ENCODE assay signal across 19 mouse cellular contexts in genomic region chrX:103515346-103515745, GRCm38 (mm10).
DNase-seq lines count a peak whose midpoint lies in the region; ATAC-seq and TF ChIP-seq lines count a peak whose summit lies in the region.
"Had no signal": no experiment of that assay in that cellular context is flagged by ENCODE, and none has a peak within 500 bp of the region (broad histone marks: within the 10 kb centered on the region; RNA-seq: fewer than 3 reads in every experiment).

No protein-coding gene starts in this region.

- 85% methylated on average over 1 of the region's 1 CpGs for WGBS in intestine, embryonic 15.5 days
- 79% methylated on average over 1 of the region's 1 CpGs for WGBS in intestine, postnatal 0 days
- 73% methylated on average over 1 of the region's 1 CpGs for WGBS in intestine, embryonic 16.5 days
- WGBS in heart, adult 2 months: 97% methylated on average over 1 of the region's 1 CpGs

- intact Hi-C loops in heart, adult 2 months (cut with DNase I): no loop called here

- no peaks in the 10 kb centered on the region for H3K27me3 ChIP-seq in intestine, embryonic 15.5 days (replicated peaks)
- no peaks in the 10 kb centered on the region for H3K27me3 ChIP-seq in intestine, postnatal 0 days (replicated peaks; ENCODE audit: control insufficient read depth, insufficient read depth, low read length)
- no peaks in the 10 kb centered on the region for H3K27me3 ChIP-seq in intestine, embryonic 16.5 days (replicated peaks; ENCODE audit: control insufficient read depth, insufficient read depth, low read length)
- no peaks in the 10 kb centered on the region for H3K27me3 ChIP-seq in heart, adult 2 months (ENCODE audit: control insufficient read depth, insufficient read depth, low read length)
- H3K27me3 ChIP-seq: limb, embryonic 12.5 days; midbrain, embryonic 13.5 days; neural tube, embryonic 13.5 days had no signal

- H3K4me2 ChIP-seq in intestine, embryonic 15.5 days (replicated peaks): no peak overlapping the region
- no peak overlapping the region for H3K4me2 ChIP-seq in intestine, postnatal 0 days (replicated peaks; ENCODE audit: low read depth)
- H3K4me2 ChIP-seq in intestine, embryonic 16.5 days (ENCODE audit: low read depth, low read length): no peak overlapping the region
- H3K4me2 ChIP-seq: limb, embryonic 12.5 days; midbrain, embryonic 13.5 days; neural tube, embryonic 13.5 days had no signal

- no peak for TF ChIP-seq POLR2A in heart, adult 2 months (IDR thresholded peaks at IDR 0.05; ENCODE audit: insufficient read depth, low read depth, low read length)

- H3K27ac ChIP-seq in intestine, embryonic 15.5 days: no peak overlapping the region
- no peak overlapping the region for H3K27ac ChIP-seq in intestine, postnatal 0 days (ENCODE audit: low read depth, low read length)
- no peak overlapping the region for H3K27ac ChIP-seq in intestine, embryonic 16.5 days (ENCODE audit: low read length)
- H3K27ac ChIP-seq in heart, adult 2 months: no peak overlapping the region
- H3K27ac ChIP-seq: heart, embryonic 10.5 days; hindbrain, embryonic 10.5 days; hindbrain, postnatal 0 days; limb, embryonic 12.5 days; midbrain, embryonic 13.5 days; neural tube, embryonic 13.5 days had no signal

- no peaks in the 10 kb centered on the region for H3K4me1 ChIP-seq in intestine, embryonic 15.5 days (replicated peaks)
- H3K4me1 ChIP-seq in intestine, postnatal 0 days (replicated peaks; ENCODE audit: control insufficient read depth, insufficient read depth, low read length): no peaks in the 10 kb centered on the region
- H3K4me1 ChIP-seq in intestine, embryonic 16.5 days (ENCODE audit: control insufficient read depth, insufficient read depth, low read length): peaks cover 3% of the 10 kb centered on the region; the same call in 1 of the 2 replicates
- no peaks in the 10 kb centered on the region for H3K4me1 ChIP-seq in heart, adult 2 months (ENCODE audit: control insufficient read depth, insufficient read depth, low read length)
- H3K4me1 ChIP-seq: heart, embryonic 10.5 days; hindbrain, embryonic 10.5 days; limb, embryonic 12.5 days; midbrain, embryonic 13.5 days; neural tube, embryonic 13.5 days had no signal

- no peak overlapping the region for H3K9ac ChIP-seq in intestine, embryonic 15.5 days
- no peak overlapping the region for H3K9ac ChIP-seq in intestine, postnatal 0 days (ENCODE audit: low read depth, low read length)
- no peak overlapping the region for H3K9ac ChIP-seq in intestine, embryonic 16.5 days (ENCODE audit: low read depth, low read length)
- H3K9ac ChIP-seq in heart, adult 2 months (ENCODE audit: low read depth, low read length): no peak overlapping the region
- H3K9ac ChIP-seq: forebrain, postnatal 0 days; limb, embryonic 12.5 days; midbrain, embryonic 13.5 days; neural tube, embryonic 13.5 days had no signal

- ATAC-seq in intestine, embryonic 15.5 days: peak; percentile 71; the same call in 1 of the 2 replicates
- ATAC-seq in intestine, postnatal 0 days: no peak
- ATAC-seq in intestine, embryonic 16.5 days: peak; percentile 77
- ATAC-seq: forebrain, postnatal 0 days; hindbrain, postnatal 0 days; midbrain, embryonic 13.5 days had no signal

- no peaks in the 10 kb centered on the region for H3K36me3 ChIP-seq in intestine, embryonic 15.5 days
- H3K36me3 ChIP-seq in intestine, postnatal 0 days (ENCODE audit: control insufficient read depth, insufficient read depth): no peaks in the 10 kb centered on the region
- no peaks in the 10 kb centered on the region for H3K36me3 ChIP-seq in intestine, embryonic 16.5 days (ENCODE audit: control insufficient read depth, insufficient read depth, low read length)
- H3K36me3 ChIP-seq in heart, adult 2 months (ENCODE audit: control insufficient read depth, insufficient read depth, low read length): no peaks in the 10 kb centered on the region
- H3K36me3 ChIP-seq: heart, embryonic 10.5 days; limb, embryonic 12.5 days; midbrain, embryonic 13.5 days; neural tube, embryonic 13.5 days had no signal

- DNase-seq in urinary bladder, postnatal 14 days (ENCODE audit: low spot score): peak; percentile 16
- DNase-seq in urinary bladder, postnatal 36 days (ENCODE audit: low spot score in 2 of 2): no peak
- DNase-seq in heart, adult 2 months: no peak
- DNase-seq in thymus, postnatal 25 days: no peak
- no peak for DNase-seq in cerebellum, adult 9-11 months
- DNase-seq: B cell, adult 2 months; cerebellum, adult 11-12 months; forebrain, postnatal 0 days; right cerebral cortex, adult 18-20 months; thymus, adult 18-20 months had no signal

- no peak overlapping the region for H3K4me3 ChIP-seq in intestine, embryonic 15.5 days (replicated peaks)
- H3K4me3 ChIP-seq in intestine, postnatal 0 days (ENCODE audit: low read depth, low read length): no peak overlapping the region
- H3K4me3 ChIP-seq in intestine, embryonic 16.5 days (ENCODE audit: low read length): no peak overlapping the region
- H3K4me3 ChIP-seq in heart, adult 2 months: no peak overlapping the region
- H3K4me3 ChIP-seq: heart, embryonic 10.5 days; hindbrain, embryonic 10.5 days; limb, embryonic 12.5 days; midbrain, embryonic 13.5 days; neural tube, embryonic 13.5 days had no signal

- no peaks in the 10 kb centered on the region for H3K79me2 ChIP-seq in heart, adult 2 months (replicated peaks; ENCODE audit: control insufficient read depth, insufficient read depth, low read length)

- TF ChIP-seq EP300 in heart, adult 2 months (IDR thresholded peaks at IDR 0.05; ENCODE audit: insufficient read depth, low read depth, low read length): no peak

- no peak for TF ChIP-seq CTCF in intestine, postnatal 0 days (IDR thresholded peaks at IDR 0.05; ENCODE audit: low read depth)
- no peak for TF ChIP-seq CTCF in heart, adult 2 months (IDR thresholded peaks at IDR 0.05)

- H3K9me3 ChIP-seq in intestine, embryonic 15.5 days: no peaks in the 10 kb centered on the region
- H3K9me3 ChIP-seq in intestine, postnatal 0 days (ENCODE audit: control insufficient read depth): no peaks in the 10 kb centered on the region
- no peaks in the 10 kb centered on the region for H3K9me3 ChIP-seq in intestine, embryonic 16.5 days (ENCODE audit: control insufficient read depth, low read length)
- H3K9me3 ChIP-seq: heart, embryonic 10.5 days; hindbrain, embryonic 10.5 days; limb, embryonic 12.5 days; midbrain, embryonic 13.5 days; neural tube, embryonic 13.5 days had no signal
